Mouse (Mus musculus): ENCODE measurements around the gene Tjp2. TPM values are rescaled to one million over a fixed set of nuclear protein-coding genes. Genes with fewer than 3 reads are reported as not detected.

Tjp2 gene
- polyA plus RNA-seq, 1 experiment from 2014 or later: 14.0 TPM

DNA sequence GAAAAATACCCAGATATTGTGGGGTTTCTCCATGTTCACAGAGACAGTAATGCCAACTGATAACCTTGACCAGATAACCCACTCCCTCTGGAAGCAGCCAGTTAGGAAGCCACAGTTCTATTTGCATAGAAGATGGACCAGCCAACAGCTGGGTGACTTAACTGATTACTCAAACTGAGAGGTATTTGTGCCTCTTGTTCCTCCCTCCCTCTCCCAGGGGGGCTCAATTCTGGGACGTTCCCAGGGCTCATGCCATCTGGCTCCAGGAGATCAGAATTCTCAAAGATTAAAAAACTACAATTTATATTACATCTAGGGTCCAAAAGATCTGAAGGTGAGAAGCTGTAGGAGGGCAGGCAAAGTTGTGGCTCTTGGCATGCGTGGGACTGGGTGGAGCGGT lies 84.5 kb downstream of the Tjp2 start:
- no peaks in the 10 kb centered on the region for H3K9me3 ChIP-seq (ENCODE audit: control insufficient read depth, low read length)
- H3K4me3 ChIP-seq (ENCODE audit: low read depth, low read length): no peak overlapping the region
- no peak overlapping the region for H3K27ac ChIP-seq (ENCODE audit: low read depth, low read length)
- WGBS: 68% methylated on average over 3 of the region's 3 CpGs
- DNase-seq (ENCODE audit: low spot score): no peak
- no peak for ATAC-seq (replicated peaks; ENCODE audit: low FRiP score)
- no peaks in the 10 kb centered on the region for H3K36me3 ChIP-seq (ENCODE audit: control insufficient read depth, insufficient read depth, low read length)
- H3K9ac ChIP-seq (ENCODE audit: low read depth, low read length): no peak overlapping the region
- H3K4me2 ChIP-seq: no peak overlapping the region
- no peaks in the 10 kb centered on the region for H3K27me3 ChIP-seq (replicated peaks; ENCODE audit: control insufficient read depth, insufficient read depth, low read length)
- H3K4me1 ChIP-seq (replicated peaks; ENCODE audit: control insufficient read depth, insufficient read depth, low read length): peaks cover 4% of the 10 kb centered on the region

DNA sequence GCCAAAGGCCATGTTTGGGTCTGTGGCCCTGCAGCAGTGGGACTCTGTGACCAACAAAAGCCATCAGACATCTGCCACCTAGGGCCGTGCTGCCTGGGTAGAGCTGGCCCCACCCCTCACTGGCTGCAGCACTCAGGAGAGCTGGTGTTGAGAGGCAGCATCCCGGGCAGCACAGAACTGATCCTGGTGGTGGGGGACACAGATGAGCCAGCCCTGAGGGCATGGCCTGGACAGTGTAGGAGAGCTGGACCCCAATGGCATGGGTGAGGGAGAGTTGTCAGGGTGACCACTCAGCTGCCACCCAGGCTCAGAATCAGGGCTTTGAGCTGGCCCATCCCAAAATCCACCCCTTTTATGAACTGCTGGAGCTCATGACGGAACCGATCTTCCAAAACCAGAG lies 87.4 kb downstream of the Tjp2 start:
- Histone ChIP-seq H3K27ac (ENCODE audit: low read depth, low read length) (no peak overlapping the region), H3K4me2 (no peak overlapping the region), H3K9ac (ENCODE audit: low read depth, low read length) (no peak overlapping the region), H3K4me1 (replicated peaks; ENCODE audit: control insufficient read depth, insufficient read depth, low read length) (peaks cover 6% of the 10 kb centered on the region), H3K36me3 (ENCODE audit: control insufficient read depth, insufficient read depth, low read length) (no peaks in the 10 kb centered on the region), H3K9me3 (ENCODE audit: control insufficient read depth, low read length) (no peaks in the 10 kb centered on the region), H3K4me3 (ENCODE audit: low read depth, low read length) (no peak overlapping the region), H3K27me3 (replicated peaks; ENCODE audit: control insufficient read depth, insufficient read depth, low read length) (no peaks in the 10 kb centered on the region)
- ATAC-seq (replicated peaks; ENCODE audit: low FRiP score) (no peak; the same call in 1 of the 2 replicates), DNase-seq (ENCODE audit: low spot score) (no peak)
- 80% methylated on average over 4 of the region's 4 CpGs for WGBS

DNA sequence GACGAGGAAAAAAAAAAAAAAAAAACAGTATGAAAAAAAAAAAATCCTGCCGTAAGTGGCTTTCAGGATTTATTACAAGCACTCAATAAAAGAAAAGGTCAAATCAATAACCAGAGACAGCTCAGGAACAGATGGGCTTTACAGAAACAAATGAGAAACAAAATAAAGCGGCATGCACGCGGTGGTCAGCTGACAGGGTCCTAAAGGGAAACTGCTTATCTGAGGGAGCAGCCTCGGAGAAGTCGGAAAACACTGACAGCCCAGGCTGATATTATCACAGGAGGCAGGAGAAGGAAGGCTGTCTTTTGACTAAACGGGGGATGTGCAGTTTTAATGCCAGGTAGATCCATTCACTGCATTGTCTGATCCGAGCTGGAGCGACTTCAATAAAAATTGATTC lies 89.8 kb downstream of the Tjp2 start:
- no peak for ATAC-seq (replicated peaks; ENCODE audit: low FRiP score)
- Histone ChIP-seq H3K4me1 (replicated peaks; ENCODE audit: control insufficient read depth, insufficient read depth, low read length) (peaks cover 6% of the 10 kb centered on the region), H3K4me3 (ENCODE audit: low read depth, low read length) (0 out of 2 replicates have a peak overlapping the region, but pooled peaks have one; percentile 18), H3K9ac (ENCODE audit: low read depth, low read length) (no peak overlapping the region), H3K4me2 (peak overlapping the region; percentile 41), H3K36me3 (ENCODE audit: control insufficient read depth, insufficient read depth, low read length) (peaks cover 12% of the 10 kb centered on the region), H3K9me3 (ENCODE audit: control insufficient read depth, low read length) (no peaks in the 10 kb centered on the region), H3K27ac (ENCODE audit: low read depth, low read length) (no peak overlapping the region), H3K27me3 (replicated peaks; ENCODE audit: control insufficient read depth, insufficient read depth, low read length) (no peaks in the 10 kb centered on the region)
- no peak for DNase-seq (ENCODE audit: low spot score)
- 29% methylated on average over 10 of the region's 10 CpGs for WGBS

DNA sequence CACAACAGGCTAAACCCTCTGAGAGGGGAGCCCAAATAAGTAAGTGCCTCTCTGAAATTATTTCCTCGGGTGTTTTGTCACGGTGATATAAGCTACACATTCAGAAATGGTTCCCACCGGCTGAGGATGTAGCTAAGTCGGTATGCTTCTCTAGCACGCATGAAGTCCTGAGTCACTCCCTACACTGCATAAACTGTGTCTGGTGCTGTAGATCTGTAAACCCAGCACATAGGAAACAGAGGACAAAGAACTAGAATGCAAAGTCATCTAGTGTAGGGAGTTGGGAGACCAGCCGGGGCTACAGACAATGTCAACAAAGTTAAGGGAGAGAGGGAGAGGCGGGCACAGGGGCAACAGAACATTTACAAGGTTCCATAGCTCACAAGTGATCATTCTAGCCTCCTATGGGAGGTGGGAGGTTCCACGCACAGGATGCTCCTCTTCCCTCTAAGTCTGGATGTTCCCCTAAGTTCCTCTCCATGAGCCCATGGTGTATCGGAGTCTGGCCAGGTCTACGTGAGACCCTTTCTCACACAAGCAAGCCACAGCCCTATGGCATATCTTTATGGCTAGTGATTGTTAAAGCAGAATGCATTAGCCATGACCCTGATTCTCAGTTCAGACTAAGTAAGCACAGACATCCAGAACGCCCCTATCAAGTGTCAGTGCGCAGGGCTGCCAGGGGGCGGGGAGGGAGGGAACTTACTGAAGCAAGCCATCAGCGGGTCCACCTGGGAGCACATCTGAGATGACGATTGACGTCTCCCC lies 90.5 kb downstream of the Tjp2 start:
- WGBS: 57% methylated on average over 16 of the region's 16 CpGs
- no peak for ATAC-seq (replicated peaks; ENCODE audit: low FRiP score)
- peaks cover 17% of the 10 kb centered on the region for H3K36me3 ChIP-seq (ENCODE audit: control insufficient read depth, insufficient read depth, low read length)
- 0 out of 2 replicates have a peak overlapping the region, but pooled peaks have one; percentile 18 for H3K4me3 ChIP-seq (ENCODE audit: low read depth, low read length)
- DNase-seq (ENCODE audit: low spot score): no peak
- H3K4me2 ChIP-seq: peak overlapping the region; percentile 41
- peaks cover 6% of the 10 kb centered on the region for H3K4me1 ChIP-seq (replicated peaks; ENCODE audit: control insufficient read depth, insufficient read depth, low read length)
- no peaks in the 10 kb centered on the region for H3K27me3 ChIP-seq (replicated peaks; ENCODE audit: control insufficient read depth, insufficient read depth, low read length)
- H3K9me3 ChIP-seq (ENCODE audit: control insufficient read depth, low read length): no peaks in the 10 kb centered on the region
- H3K27ac ChIP-seq (ENCODE audit: low read depth, low read length): no peak overlapping the region
- no peak overlapping the region for H3K9ac ChIP-seq (ENCODE audit: low read depth, low read length)

DNA sequence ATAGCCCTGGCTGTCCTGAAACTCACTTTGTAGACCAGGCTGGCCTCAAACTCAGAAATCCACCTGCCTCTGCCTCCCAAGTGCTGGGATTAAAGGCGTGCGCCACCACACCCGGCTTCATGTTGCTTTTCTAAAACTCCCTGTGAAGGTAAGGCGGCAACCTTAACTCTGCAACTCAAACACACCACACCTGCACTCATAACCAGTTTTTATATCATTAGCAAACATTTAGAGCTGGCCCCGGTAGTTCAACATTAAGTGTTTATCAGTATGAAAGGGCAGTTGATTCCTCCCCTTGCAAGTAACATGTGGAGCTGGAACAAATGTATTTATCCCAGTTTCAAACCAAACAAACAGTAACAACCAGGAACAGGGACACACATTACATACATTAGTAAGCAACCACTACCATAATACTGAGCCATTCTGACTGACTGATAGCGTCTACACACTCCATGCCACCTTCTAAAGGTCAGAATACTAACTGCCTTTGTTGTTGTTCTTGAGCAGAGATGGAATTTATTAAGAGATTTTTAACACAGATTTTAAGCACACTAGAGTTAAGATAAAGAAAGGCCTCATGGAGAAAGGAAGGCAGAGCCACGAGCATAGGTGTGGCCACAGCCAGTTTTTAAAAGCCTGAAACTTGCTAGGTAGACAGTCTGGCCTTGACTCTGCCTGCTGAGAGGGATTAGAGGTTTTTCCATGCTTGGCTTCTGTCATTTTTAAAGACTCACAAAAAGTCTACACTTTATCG lies 101.1 kb downstream of the Tjp2 start:
- ATAC-seq (replicated peaks; ENCODE audit: low FRiP score) (no peak), DNase-seq (ENCODE audit: low spot score) (no peak)
- Histone ChIP-seq H3K4me3 (ENCODE audit: low read depth, low read length) (no peak overlapping the region), H3K27me3 (replicated peaks; ENCODE audit: control insufficient read depth, insufficient read depth, low read length) (no peaks in the 10 kb centered on the region), H3K9me3 (ENCODE audit: control insufficient read depth, low read length) (no peaks in the 10 kb centered on the region), H3K4me2 (no peak overlapping the region), H3K27ac (ENCODE audit: low read depth, low read length) (no peak overlapping the region), H3K36me3 (ENCODE audit: control insufficient read depth, insufficient read depth, low read length) (peaks cover 5% of the 10 kb centered on the region; the same call in 1 of the 2 replicates), H3K4me1 (replicated peaks; ENCODE audit: control insufficient read depth, insufficient read depth, low read length) (no peaks in the 10 kb centered on the region), H3K9ac (ENCODE audit: low read depth, low read length) (no peak overlapping the region)
- 86% methylated on average over 8 of the region's 8 CpGs for WGBS

DNA sequence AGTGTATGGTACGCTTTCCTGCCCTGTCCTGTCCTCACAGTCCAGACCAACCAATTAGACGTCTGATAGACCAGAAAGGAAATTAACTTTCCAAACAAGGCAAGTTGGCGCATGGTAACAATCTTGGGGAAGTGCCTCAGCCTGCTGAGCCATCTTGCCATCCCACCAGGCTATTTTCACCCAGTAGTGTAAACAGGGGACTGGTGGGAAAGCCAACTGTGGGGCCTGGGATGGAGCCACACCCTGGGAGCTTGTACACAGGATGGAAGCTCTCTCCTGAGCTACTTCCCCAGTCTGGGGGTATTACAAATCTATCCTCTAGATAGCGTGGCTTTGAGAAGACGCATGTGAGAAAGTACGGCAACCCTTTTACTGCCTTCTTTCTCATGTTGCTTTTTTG lies 101.7 kb downstream of the Tjp2 start:
- WGBS: 90% methylated on average over 6 of the region's 6 CpGs
- H3K4me1 ChIP-seq (replicated peaks; ENCODE audit: control insufficient read depth, insufficient read depth, low read length): no peaks in the 10 kb centered on the region
- no peaks in the 10 kb centered on the region for H3K27me3 ChIP-seq (replicated peaks; ENCODE audit: control insufficient read depth, insufficient read depth, low read length)
- H3K9ac ChIP-seq (ENCODE audit: low read depth, low read length): no peak overlapping the region
- no peaks in the 10 kb centered on the region for H3K9me3 ChIP-seq (ENCODE audit: control insufficient read depth, low read length)
- no peak overlapping the region for H3K27ac ChIP-seq (ENCODE audit: low read depth, low read length)
- H3K36me3 ChIP-seq (ENCODE audit: control insufficient read depth, insufficient read depth, low read length): no peaks in the 10 kb centered on the region
- ATAC-seq (replicated peaks; ENCODE audit: low FRiP score): no peak
- DNase-seq (ENCODE audit: low spot score): no peak
- H3K4me3 ChIP-seq (ENCODE audit: low read depth, low read length): no peak overlapping the region
- H3K4me2 ChIP-seq: no peak overlapping the region

DNA sequence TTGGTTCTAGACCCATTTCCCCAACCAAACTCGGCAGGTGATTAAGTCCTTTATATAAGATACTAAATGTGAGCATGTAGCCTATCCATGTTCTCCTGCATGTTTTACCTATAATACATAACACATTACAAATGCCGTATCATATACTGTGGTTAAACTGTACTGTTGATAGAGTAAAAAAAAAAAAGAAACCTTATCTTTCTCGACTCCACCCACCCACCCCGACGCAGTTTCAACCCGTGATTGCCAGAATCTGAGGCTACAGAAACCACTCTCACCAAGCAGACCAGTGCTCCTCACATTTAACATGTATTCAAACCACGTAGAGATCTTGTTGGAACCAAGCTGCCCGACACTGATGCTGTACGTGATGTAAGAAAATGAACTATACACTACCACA lies 102.2 kb downstream of the Tjp2 start:
- Histone ChIP-seq H3K36me3 (ENCODE audit: control insufficient read depth, insufficient read depth, low read length) (no peaks in the 10 kb centered on the region), H3K27ac (ENCODE audit: low read depth, low read length) (no peak overlapping the region), H3K4me2 (no peak overlapping the region), H3K4me1 (replicated peaks; ENCODE audit: control insufficient read depth, insufficient read depth, low read length) (no peaks in the 10 kb centered on the region), H3K9ac (ENCODE audit: low read depth, low read length) (no peak overlapping the region), H3K4me3 (ENCODE audit: low read depth, low read length) (no peak overlapping the region), H3K27me3 (replicated peaks; ENCODE audit: control insufficient read depth, insufficient read depth, low read length) (no peaks in the 10 kb centered on the region), H3K9me3 (ENCODE audit: control insufficient read depth, low read length) (no peaks in the 10 kb centered on the region)
- 65% methylated on average over 9 of the region's 9 CpGs for WGBS
- DNase-seq (ENCODE audit: low spot score): no peak
- no peak for ATAC-seq (replicated peaks; ENCODE audit: low FRiP score)

DNA sequence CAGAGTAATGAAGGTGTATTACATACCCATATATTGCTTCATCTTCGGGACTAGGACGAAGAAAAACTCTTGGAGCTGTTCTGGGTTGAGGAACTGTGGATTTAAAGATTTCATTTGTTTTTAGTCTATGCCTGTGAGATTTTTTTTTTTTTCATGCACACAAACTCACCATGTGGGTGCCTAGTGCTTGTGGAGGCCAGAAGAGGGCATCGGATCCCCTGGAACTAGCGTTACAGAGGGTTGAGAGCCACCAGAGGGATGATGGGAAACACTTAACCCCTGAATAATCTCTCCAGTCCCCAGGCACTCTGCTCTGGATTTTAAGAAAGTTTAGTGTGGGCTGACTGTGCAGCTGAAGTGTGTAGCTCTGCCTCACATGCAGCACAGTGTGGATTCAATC lies 104.0 kb downstream of the Tjp2 start:
- no peak overlapping the region for H3K4me2 ChIP-seq
- WGBS: 83% methylated on average over 4 of the region's 4 CpGs
- H3K4me1 ChIP-seq (replicated peaks; ENCODE audit: control insufficient read depth, insufficient read depth, low read length): no peaks in the 10 kb centered on the region
- no peak overlapping the region for H3K9ac ChIP-seq (ENCODE audit: low read depth, low read length)
- ATAC-seq (replicated peaks; ENCODE audit: low FRiP score) (no peak), DNase-seq (ENCODE audit: low spot score) (no peak)
- no peak overlapping the region for H3K4me3 ChIP-seq (ENCODE audit: low read depth, low read length)
- H3K9me3 ChIP-seq (ENCODE audit: control insufficient read depth, low read length): no peaks in the 10 kb centered on the region
- H3K27me3 ChIP-seq (replicated peaks; ENCODE audit: control insufficient read depth, insufficient read depth, low read length): no peaks in the 10 kb centered on the region
- peaks cover under 1% of the 10 kb centered on the region; the same call in 1 of the 2 replicates for H3K36me3 ChIP-seq (ENCODE audit: control insufficient read depth, insufficient read depth, low read length)
- H3K27ac ChIP-seq (ENCODE audit: low read depth, low read length): no peak overlapping the region
